Mouse (Mus musculus): Measurements from ENCODE around the gene Nr2c1. TPM values are rescaled to one million over a fixed set of nuclear protein-coding genes. Genes with fewer than 3 reads are reported as not detected.

Nr2c1 gene
- total RNA-seq (2021) = 1 to 10 TPM; 7.3 to 8.6 TPM

DNA sequence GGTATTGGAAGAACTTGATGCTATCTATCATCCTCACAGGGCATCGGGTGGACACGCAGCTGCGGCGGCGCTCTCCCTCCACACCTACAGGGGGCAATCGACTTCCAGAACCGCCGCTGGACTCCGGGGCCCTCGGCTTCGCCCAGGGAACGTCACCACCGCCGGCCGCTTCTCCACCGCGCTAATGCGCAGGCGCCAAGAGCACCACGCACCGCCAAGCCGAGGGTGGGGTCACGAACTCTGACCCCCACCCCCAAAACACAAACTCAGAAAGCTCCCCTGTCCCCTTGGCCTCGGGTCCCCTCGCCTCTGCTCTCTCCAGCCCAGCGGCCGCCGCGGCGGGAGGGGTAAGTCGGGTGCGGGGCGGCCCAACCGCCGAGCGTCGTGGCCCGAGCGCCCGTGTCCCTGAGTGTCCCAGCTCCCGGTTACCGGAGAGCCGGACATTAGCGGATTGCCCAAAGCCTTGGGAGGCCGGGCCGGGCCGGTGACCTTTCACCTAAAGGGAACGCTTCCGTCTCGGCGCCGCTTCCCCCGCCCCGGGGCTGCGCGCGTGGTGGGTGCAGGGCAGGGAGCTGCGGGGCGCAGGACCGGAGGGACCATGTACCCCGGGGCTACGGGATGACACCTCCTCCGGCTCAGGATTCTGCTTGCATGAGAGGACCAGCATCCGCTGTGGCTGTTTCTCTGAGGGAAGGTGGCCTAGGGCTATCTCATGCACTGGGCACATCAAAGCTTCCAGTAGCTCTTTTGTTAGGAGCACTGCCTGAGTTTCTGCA is at the start of gene Nr2c1:
TSS of gene Nr2c1 (plus strand) at position 268 of the 776 bp plus-strand sequence.
- intact Hi-C loops (cut with DNase I) = loop anchor here (1.0 to 10.0 kb wide), 3 partner anchors 50 to 263 kb away; partner anchors contain the start of genes Ndufa12 and Vezt

DNA sequence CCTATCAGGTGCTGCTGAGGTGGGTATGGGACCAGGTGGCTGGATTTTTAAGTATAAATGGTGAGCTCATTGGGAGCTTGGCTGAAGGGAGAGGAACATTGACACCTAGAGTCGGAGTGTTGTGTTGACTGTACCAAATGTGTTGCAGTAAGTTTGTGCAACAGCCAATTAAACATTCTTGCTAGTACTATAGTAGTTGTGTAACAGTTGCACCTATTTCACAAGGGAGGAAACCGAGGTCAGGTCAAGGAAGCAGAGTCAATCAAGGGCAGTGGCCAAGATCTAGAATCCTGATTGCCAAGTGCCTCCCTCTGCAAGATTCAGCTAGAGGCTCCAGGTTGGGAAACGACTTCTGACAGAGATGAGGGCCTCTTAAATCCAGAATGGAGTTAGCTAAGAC is 49.7 kb upstream of the Nr2c1 start:
- no peak for DNase-seq (ENCODE audit: low spot score in 2 of 2)
- intact Hi-C loops (cut with DNase I) = no loop called here

More for the DNA sequence above, at the start of gene Nr2c1:
- DNase-seq (ENCODE audit: low spot score in 2 of 2) = peak; percentile 92

DNA sequence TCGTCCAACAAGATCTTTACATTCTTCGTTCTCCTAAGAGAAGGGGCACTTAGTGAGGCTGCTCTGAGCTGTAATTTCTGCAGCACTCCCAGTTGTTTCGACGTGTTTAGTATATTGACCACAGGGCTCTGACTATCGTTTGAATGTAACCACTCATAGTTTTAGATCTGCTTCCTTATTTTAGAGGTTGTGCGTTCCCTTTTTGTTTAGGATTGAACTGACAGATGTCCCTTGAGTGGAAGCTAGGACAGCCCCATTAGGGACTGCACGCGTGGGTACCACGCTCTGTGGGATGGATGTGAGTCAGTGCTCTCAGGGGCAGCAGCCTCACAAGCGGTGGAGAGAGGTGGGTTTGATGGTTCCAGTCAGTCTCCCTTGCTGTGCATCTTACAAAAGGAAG is 42.3 kb upstream of the Nr2c1 start:
- intact Hi-C loops (cut with DNase I) = no loop called here
- DNase-seq (ENCODE audit: low spot score in 2 of 2) = no peak

DNA sequence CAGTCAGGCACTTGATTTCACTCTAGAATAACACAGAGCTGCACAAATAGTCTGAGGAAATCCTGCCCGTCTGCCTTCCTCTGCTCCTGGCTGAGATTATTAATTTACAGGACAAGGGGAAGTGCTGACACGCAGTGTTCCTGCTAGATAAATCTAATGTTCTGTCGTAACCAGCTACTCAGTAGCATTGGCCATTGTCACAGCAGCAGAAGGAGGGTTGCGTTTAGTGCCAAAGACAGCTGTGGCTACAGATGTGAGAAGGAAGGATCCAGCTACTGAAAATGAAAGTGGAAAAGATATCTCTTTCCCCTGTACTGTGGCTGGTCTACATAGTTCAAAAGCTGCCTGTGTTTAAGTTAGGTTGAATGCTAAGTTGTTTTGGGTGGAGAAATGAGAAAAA is 40.7 kb upstream of the Nr2c1 start:
- no peak for DNase-seq (ENCODE audit: low spot score in 2 of 2)
- intact Hi-C loops (cut with DNase I) = no loop called here

DNA sequence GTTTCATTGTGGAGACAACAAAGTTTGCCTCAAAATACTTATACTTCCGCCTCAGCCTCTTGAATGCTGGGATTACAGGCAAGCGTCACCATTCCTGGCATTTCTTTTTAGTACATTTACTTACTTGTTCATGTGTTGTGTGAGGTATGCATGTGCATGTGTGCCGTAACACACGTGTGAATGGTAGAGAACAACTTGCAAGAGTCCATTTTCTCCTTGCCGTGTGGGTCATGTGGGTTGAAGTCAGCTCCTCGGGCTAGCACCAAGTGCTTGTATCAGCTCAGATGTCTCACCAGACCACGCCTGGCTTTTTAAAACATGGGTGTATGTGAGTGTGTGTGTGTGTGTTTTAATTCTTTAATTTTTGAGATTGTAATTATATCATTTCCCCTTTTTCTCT is 40.2 kb upstream of the Nr2c1 start:
- intact Hi-C loops (cut with DNase I) = no loop called here
- no peak for DNase-seq (ENCODE audit: low spot score in 2 of 2)

DNA sequence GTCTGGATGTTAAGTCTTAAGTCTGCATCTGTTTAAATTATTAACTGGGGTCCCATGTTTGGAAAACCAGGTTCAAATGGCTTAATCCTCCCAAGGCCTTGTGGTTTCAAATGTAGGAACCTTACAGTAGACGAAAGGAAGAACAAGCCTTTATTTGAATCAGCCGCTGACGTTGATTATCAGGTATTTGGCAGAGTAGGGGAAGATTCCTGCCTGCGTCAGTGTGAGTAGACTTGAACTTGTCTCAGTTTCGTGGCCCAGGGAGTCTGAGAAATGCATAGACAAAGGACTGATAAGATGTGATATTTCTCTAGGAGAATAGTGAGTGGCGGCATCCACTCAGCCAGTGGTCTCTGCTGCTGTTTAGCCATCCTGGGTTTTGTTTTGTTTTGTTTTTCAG is 39.0 kb upstream of the Nr2c1 start:
- no peak for DNase-seq (ENCODE audit: low spot score in 2 of 2)
- intact Hi-C loops (cut with DNase I) = no loop called here

DNA sequence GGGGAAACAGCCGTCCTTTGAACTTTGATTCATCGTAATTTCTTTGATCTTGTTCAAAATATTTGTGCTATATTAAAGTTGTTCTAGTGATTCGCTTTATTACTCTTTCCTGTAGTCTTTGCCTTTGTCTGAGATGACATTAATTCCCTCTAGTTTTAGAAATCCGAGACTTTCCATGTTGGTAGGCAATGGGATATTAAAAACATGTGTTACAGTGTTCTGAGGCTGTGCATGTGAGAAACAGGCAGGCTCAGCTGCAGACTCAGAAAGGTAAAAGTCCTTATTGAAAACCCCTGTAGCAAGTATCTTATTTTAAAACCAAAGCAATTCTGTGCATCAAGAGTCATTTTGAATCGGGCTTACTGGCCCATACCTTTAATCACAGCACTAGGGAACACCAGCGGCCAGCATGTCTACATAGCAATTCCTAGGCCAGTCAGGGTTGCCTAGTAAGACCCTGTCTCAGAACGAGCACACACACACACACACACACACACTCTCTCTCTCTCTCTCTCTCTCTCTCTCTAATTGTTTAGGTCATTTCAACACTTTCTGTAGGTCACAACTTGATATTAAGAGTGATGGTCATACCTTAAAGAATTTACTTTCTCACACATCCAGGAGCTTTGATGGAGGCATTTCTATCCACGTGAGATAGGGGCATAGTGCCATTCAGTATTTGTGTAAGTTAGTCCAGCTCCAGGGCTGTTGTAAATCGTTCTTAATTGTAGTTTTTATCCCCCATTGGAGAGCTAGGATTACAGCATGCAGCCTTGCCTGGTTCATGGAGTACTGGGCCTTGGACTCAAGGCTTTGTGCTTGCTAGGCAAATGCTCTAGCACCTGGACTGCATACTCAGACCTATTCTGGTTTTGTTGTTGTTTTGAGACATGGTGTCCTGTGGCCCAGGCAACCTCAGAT is 36.7 kb upstream of the Nr2c1 start:
- DNase-seq (ENCODE audit: low spot score in 2 of 2) = no peak
- intact Hi-C loops (cut with DNase I) = no loop called here

DNA sequence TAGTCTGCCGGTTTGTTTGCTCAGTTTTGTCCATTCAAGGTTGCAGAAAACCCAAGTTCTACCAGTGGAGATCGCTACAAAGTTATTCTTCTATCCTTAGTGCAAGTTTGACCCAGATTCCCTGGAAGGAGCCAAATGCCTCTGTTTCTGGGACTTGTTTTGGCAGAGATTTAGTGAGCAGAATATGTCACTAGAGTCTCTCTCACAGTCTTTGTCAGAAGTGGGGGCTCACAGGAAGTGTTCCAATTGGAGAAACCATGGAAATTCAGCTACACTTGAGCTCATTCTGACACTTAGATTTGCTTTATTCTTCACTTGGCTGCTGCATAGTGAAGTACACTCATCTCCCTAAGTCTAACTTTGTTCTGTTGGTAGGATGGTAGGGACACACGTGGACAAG is 35.6 kb upstream of the Nr2c1 start:
- no peak for DNase-seq (ENCODE audit: low spot score in 2 of 2)

DNA sequence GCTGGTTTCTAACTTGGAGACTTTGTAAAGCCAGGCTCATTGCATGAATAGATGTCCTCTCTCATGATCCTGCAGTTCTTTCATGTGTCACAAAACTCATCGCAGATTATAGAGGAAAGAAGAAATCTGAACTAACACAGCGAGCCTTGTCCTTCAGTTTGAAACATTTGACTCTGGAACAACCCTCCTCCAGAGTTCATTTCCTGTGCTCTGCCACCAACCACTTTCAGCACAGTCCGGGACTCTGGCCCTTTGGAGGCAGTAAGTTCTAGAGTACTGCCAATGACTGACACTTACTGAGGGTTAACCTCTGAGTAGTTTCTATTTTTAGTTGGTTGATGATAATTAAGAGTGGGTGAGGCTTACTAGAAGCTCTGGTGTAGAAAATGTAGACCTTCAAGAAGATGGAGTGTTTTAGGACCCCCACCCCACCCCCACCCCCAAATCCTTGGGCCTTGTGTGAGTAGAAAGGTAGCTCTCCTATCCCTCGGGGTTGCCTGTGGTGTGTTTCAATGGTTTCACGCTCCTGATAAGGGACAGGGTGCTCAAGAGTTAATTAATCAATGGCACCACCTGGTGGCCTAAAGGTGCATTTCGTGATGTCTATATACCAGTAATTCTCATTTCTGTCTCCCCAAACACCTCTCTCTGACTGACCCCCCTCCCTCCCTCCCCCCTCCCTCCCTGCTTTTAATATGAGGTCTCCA is 31.8 kb upstream of the Nr2c1 start:
- DNase-seq (ENCODE audit: low spot score in 2 of 2) = peak; percentile 46 to 76
- intact Hi-C loops (cut with DNase I) = loop anchor here (2.0 to 5.0 kb wide), 2 partner anchors 79 to 299 kb away; partner anchors contain the start of gene Fgd6

More for the DNA sequence above, 35.6 kb upstream of the Nr2c1 start:
- intact Hi-C loops (cut with DNase I) = no loop called here

DNA sequence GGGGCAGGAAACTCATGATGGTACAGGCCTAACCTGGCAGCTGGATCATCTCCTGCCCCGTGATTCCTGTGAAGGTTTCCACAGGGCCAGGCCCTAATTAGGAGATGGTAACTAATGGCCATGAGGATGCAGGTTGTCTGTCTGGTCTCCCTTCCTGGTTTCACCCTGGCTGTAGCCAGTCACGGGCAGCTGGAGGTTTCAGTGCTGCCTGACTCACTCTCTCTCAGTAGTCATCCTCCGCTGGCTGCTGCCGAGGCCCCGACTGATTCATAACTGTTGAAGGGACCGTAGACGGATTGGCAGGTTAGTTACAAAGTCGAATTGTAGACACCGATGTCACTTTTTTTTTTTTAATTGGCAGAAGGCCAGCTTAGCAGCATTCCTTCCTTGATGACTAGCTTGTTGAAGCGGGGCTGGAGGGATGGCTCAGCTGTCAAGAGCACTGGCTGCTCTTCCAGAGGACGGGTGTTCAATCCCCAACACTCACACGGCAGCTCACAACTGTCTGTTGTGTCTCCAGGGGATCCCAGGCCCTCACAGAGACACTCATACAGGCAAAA is 31.0 kb upstream of the Nr2c1 start:
- intact Hi-C loops (cut with DNase I) = loop anchor here (2.0 to 5.0 kb wide), 2 partner anchors 80 to 300 kb away; partner anchors contain the start of gene Fgd6
- DNase-seq (ENCODE audit: low spot score in 2 of 2) = no peak

DNA sequence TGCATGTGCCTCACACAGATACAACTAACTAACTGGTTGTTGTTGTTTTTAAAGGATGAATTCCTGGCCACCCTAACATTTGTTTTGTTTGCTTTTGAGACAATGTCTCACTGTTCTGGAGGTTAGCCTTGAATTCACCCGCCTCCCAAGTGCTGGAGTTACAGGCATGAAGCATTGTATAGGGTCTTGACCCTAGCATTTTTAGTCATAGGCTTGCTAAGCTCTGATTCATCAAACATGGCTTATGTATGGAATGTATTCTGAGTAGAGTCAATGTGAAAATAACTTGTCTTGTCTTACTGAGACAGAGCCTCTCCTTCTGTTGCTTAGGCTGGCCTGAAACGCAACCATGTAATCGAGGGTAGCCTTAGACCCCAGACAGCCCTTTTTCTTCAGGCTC is 29.9 kb upstream of the Nr2c1 start:
- intact Hi-C loops (cut with DNase I) = loop anchor here (2.0 to 5.0 kb wide), 2 partner anchors 81 to 301 kb away; partner anchors contain the start of gene Fgd6
- DNase-seq (ENCODE audit: low spot score in 2 of 2) = no peak

DNA sequence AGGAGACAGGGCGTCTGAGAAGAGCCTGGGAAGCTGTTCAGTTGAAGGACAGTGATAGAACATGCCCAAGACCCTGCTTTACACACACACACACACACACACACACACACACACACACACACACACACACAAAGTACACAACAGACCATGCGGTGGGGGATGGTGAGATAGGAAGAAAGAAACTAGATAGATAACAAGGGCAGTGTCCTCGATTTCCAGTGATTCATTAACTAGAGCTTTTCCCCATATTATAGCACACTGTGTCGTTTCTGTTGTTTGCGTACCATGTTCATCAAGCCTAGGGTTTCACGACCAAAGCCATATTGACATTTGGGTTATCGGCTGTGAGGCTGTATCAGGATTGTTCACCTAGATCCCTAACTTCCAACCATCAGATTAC is 28.8 kb upstream of the Nr2c1 start:
- no peak for DNase-seq (ENCODE audit: low spot score in 2 of 2)
- intact Hi-C loops (cut with DNase I) = loop anchor here (5.0 kb wide), 1 partner anchor 302 kb away; no protein-coding TSS in a partner anchor

DNA sequence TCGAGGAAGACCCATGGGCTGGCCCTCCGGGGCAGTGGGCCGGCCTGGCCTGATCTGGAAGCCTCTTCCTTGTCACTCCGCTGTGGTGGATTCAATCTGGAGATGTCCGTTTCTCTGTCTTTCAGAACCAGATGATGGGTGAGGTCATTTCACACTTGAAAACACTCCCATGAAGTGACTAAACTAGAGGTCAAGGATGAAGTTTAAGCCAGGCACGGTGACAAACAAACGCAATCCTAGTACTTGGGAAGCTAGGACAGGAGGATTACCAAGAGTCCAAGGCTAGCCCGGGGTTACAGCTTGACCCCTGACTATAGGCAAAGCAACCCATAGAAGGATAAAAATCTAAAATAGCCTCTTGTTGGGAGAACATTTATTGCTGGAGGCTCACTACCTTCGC is 27.1 kb upstream of the Nr2c1 start:
- intact Hi-C loops (cut with DNase I) = no loop called here
- DNase-seq (ENCODE audit: low spot score in 2 of 2) = no peak

DNA sequence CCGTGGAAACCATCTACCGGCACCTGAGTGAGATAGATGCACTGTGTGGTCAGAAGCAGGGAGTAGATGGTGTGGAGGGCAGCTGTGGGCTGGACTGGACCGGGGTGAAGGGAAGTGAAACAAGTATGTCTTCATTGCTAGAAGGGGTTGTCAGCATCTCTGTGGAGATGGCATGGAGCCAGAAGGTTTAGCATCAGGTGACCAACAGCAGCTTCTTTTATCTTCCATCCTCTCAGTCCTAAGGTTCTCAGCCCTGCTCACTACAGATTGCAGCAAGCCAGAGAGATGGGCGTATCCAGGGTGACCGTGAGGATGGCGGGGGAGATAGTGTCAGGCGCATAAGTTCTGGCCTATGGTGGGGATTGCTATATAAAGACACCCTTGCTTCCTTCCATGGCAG is 25.2 kb upstream of the Nr2c1 start:
- DNase-seq (ENCODE audit: low spot score in 2 of 2) = no peak
- intact Hi-C loops (cut with DNase I) = no loop called here

DNA sequence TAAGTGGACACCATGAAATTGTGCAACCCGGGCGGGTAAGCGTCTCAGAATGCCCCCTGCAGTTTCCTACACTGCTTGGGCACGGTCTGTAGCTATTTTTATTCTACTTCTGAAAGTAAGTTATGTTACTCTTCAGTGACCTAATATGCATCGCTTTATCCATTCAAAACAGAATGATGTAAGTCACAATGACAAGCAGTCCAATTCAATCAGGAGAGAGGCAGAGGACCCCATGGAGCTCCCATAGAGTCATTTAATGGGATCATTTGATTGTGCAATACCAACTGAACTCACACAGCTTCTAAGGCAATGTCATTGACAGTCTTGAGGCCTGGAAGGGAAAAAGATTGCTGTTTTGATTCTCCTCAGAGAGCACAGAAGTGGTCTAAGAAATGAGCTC is 24.2 kb upstream of the Nr2c1 start:
- DNase-seq (ENCODE audit: low spot score in 2 of 2) = no peak
- intact Hi-C loops (cut with DNase I) = no loop called here

DNA sequence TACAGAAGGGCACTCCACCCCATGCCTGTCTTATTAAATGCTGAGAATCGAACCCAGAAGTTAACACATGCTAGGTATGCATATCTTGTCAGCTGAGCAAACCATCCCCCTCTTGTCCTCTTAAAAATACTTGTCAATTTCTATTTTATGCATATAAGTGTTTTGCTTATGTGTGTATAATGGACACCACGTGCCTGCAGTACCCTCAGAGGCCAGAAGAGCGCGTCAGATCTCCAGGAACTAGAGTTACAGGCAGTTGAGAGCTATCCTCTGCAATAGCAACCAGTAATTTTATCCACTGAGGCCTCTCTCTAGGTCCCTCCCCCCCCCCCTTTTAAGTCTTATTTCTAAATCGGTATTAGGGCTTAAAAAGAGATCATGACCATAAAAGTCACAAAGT is 23.4 kb upstream of the Nr2c1 start:
- DNase-seq (ENCODE audit: low spot score in 2 of 2) = no peak
- intact Hi-C loops (cut with DNase I) = no loop called here

DNA sequence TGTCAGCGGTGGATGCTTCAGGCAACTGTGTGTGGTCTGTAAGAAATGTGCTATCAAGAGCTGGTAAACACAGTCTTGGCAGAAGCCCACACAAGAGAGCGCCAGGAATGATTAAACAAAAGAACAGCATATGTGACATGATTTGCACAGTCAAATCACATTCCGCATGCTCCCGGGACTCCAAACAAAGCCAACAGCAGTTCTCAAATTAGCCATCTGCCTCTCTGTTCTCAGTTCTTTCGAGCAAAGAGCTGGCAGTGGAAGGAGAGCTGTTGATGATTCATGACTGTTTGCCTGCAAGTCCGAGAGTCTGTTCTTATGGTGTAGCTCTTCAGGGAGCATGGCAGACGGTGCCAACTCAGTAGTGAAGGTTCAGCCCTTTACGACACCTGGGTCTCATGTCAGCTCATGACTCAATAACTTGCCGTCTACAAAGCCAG is 18.1 kb upstream of the Nr2c1 start:
- peak; percentile 76 to 78 for DNase-seq (ENCODE audit: low spot score in 2 of 2)
- intact Hi-C loops (cut with DNase I) = no loop called here

DNA sequence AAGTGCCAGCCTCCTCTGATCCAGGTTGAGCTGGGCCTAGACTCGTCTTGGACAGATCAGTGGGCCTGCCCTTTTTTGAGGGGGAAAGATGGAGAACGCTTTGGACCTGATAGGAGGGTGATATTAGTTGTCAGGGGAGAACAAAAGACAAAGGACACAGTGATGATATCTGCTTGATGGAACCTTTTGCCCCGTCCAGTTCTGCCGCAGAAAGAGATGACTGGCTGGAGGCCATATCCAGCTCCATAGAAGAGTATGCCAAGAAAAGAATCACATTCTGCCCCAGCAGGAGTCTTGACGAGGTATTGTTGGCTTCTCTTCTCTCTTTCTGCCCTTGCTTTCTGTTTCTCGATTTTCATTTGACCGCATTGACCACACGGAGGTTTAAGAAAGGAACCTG is 14.7 kb upstream of the Nr2c1 start:
- intact Hi-C loops (cut with DNase I) = no loop called here
- no peak for DNase-seq (ENCODE audit: low spot score in 2 of 2)

DNA sequence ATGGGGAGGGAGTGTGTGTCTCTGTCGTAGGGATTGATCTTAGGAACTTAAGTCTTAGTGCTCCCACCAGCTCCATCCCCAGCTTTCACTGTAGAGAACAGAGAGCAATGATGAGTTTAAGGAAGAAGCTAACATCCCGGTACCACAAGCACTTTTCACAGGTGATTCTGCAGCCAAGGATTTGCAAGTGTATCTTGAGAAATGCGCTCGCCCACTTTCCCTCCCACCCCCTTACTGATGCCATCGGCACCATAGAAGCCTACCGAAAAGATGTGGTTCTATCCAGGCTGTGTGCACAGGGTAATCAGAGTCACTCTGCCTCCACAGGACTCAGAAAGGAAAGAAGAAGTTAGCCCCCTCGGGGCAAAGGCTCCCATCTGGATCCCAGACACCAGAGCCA is 14.1 kb upstream of the Nr2c1 start:
- peak in 1 of 2 experiments; percentile 17 for DNase-seq (ENCODE audit: low spot score in 2 of 2)
- intact Hi-C loops (cut with DNase I) = no loop called here
